Mouse (Mus musculus) NIH3T3 (cell line): Measurements from ENCODE around the gene Iqschfp.

Source experiments
- DNase-seq: peaks from one replicate; pipeline ENCODE4 v3.0.0-alpha.2; 2012; ENCODE audit warnings: low read depth

Iqschfp gene

DNA sequence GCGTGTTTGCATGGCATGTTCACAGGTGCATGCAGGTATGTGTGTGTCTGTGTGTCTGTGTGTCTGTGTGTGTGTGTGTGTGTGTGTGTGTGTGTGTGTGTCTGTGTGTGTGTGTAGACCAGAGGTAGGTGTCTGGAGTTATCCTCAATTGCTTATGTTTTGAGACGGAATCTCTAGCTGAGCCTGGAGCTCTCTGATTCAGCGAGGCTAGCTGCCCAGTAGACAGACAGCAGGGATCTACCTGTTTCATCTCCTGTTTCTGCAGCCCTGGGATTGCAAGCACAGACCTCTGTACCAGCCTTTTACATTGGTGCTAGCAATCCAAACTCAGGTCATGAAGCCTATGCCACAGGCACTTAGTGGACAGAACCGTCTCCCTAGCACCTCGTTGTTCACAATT, 536.0 kb downstream of the Iqschfp start:
- DNase-seq, result no peak

DNA sequence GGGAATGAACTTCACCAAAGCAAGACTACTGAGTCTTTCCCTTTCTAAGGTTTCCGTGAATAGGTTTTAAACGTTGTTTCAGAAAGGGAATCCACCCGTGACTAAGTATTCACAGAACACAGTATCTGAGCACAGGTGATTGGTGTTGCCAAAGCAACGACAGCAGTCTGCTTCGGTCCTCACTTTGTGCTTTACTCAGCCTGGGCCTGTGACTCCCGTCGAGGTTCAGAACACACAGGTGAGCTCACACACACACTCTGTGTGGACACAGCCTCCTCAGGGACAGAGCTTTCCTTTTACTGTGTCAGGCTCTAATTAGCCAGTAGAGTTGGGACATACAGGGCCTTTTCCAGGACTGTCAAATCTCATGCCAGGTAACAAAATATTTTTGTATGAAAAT, 542.4 kb downstream of the Iqschfp start:
- DNase-seq, result no peak

DNA sequence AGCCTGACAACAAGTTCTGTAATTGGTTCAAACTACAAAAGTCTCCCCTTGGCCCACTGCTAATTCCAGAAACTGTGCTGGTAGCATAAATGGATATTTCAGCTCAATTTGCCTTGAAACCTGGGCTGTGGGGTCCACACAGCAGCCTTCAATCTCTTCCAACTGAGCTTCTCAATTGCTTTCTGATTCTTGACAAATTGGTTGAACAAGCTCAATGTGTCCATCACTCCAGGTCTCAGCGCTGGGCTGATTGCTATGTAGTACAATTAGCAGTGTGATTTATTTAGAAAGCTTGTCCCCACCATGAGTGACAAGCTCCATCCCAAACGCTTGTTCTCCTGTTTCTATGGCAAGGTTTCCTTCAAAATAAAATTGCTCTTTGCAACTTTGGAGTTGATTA, 542.9 kb downstream of the Iqschfp start:
- DNase-seq, result no peak

DNA sequence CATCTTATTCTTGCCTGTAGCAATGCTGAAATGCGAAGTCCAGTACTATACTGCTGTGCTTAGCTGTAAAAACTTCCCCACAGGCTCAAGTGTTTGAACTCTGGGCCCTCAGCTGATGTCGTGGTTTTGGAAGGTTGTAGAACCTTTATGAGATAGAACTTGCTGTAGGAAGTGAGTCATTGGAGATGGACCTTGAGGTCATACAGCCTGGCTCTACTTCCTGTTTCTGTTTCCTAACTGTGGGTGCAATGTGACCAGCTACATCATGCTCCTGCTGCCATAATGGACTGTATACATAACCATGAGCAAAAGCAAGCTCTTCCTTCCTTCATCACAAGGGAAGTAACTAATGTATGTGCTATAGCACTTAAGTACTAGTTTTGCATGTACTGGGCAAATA, 556.4 kb downstream of the Iqschfp start:
- no peak for DNase-seq

DNA sequence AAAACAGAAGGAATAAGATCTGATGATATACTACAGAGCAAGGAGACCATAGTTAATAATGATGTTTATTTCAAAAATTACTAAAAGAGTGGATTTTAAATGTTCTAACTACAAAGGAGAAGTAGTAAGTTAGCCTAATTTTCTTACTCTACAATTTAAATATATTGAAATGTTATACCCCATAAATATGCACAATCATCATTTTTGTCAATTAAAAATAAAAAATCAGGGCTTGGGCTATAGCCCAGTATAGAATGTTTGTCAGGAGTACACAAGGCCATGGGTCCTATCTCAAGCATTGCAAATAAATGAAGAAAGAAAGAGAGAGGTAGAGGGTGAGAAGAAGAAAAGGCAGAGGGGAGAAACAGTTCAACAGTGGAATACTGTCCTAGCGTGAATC, 559.6 kb downstream of the Iqschfp start:
- no peak for DNase-seq

DNA sequence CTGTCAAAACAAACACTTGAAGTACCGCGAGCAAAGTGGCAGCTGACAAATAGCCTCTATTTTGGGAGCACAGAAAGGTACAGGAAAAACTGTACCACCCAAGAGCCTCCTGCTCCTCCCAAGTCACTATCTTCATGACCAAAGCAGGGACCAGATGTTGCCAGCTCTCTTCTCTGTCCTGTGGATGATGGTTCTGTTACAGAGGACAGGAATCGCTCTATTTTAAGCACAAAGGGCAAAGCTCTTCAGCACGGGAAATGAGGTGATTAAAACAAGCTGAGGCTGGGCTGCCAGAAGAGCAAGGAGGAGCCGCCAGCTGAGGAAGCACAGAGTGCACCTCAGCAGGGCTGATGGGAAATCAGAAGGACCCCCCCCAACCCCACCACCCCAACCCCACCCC, 561.2 kb downstream of the Iqschfp start:
- no peak for DNase-seq

DNA sequence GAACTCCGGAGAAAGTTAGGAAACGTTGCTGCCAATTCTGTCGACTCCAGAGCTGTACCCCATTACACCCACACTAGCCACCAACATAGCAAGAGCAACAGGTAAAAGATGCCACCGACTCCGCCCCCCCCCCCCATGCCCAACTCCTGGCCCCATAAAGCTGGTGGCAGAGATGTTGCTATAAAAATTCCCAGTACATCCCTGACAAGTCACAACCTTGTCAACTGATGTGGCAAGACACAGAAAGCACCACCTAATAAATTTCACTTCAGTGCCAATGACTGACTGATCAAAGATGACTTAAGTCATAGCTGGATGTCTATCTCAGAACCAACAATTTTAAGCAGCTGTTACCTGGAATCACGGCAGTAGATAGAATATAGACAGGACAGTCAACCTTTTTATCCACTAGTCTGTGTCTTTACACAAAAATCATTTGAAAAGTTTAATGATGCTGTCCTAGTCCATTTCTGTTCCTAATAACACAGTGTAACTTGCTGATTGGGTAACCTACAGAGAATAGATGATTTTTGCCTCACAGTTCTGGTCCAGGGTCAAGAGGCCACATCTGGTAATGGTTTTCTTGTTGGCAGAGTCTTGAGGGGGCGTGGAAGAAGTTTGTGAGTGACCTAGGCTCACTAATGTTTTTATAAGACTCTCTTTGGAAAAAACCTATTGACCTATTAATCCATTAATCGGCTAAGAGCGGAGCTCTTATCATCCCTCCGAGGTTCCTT, 561.9 kb downstream of the Iqschfp start:
- peak; percentile 62 for DNase-seq

DNA sequence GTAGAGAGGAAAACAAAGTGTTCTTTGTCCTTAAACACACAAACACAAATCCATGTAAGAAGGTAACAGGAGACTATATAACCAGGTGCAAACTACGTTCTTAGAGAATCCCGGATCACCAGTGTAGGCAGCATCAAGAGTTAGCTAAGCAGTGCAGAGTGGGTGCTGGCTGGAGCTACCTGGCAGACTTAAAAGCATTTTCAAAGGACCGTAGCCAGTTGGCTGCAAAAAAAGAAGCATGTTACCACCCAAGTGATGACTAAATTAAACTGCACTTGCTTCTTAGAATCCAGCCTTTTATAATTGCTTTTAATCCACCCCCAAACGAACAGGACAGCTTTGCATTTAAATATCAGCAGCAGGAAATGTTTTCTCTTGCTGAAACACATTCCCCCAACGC, 574.6 kb downstream of the Iqschfp start:
- DNase-seq, result no peak

DNA sequence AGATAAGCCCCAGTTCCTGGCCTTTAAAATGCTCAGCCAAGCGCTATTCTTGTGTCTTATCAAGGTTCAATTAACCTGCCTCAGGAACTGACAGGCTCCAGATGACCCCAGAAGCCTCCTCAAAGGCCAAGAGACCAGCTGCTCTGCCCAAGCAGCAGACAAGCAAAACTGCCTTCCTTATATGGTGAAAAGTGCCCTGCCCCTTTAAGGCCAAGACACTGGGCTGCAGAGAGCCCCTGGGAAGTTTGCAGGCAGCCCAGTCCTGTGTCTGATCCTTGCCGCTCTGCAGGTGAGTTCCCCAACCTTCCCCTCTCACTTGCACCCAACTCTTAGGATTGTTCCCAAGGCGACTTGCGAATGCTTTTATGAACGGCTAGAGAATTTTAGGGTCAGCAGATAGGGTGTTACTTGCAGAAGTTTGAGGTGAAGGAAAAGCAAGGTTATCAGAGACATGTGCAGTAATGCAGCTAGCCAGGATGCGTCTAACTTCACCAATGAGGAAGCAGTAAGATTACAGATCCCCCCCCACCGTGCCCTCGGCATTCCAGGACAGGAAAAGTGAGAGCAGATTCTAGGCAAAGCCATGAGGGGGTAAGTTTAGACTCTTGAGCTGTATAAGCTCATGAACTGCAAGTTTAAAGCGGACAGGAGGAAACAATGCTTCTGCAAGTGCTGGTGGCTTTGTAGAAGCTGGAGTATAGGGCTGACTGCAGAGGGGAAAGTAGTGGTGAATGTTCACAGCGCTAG, 576.1 kb downstream of the Iqschfp start:
- no peak for DNase-seq

DNA sequence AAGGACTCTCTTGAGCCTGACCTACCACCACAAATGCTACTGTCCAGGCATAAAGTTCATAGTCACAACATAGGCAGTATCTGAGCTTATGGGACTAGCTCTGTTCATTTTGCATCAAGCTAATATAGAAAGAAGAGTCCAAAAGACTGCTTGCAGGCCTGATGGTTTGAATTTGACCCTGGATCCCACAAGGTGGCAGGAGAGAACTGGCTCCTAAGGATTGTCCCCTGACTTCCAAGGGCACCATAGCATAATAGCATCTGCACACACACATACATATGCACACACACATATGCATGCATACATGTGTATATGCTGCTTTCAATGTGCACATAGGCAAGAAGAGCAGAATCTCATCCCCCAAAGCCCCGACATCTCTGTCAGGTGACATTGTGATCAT, 577.6 kb downstream of the Iqschfp start:
- peak; percentile 41 for DNase-seq

DNA sequence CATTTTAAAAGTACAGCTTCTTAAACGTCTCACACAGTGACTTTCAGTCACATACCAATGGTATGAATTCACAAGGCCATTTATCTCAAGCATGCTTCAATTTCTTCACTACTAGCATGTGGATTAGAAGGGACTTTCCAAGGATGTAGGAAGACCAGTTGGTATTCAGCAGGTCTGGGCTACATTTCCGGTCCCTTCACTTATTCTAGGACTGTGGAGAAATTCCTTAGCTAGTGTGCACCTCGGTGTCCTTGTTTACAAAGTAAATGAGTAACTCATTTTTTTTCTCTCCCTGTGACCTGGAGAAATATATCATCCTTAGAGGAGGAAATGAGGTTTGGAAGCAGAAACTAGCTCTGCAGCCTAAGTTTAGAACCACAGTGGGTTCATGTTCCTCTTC, 578.0 kb downstream of the Iqschfp start:
- DNase-seq, result peak; percentile 27

DNA sequence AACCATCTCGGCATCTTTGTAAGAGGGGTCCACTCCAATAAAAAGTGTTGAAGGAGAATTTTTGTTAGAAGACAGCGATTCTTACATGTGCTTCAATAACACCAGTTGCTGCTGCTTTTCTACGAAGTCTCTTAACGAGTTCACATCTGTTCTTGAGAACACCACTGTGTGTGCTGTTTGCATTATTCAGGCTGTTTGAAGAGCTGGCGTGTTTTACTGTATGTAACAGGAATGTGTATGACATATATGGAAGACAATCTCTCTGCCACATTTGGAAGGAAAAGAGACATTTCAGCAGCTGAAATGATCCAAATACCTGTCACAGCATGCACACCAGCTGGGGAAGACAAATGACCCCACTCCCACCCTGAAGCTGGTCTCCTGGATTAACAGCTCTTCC, 578.6 kb downstream of the Iqschfp start:
- no peak for DNase-seq

DNA sequence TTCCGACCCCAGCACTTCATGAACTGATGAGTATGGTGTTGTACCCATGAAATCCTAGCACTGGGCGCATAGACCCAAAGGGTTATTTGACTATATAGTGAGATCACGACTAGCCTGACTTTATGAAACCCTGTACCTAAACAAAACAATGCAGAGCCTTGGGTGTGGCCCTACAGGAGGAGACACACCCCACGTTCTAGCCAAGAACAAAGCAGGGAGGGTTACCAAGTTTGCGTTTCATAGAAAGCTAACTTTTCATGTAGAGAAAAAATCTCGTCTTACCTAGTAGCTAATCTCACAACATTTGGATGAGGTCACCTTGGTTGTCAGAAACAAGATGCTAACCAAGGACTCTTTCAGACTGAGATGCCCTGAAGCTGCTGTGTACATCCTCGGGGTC, 584.3 kb downstream of the Iqschfp start:
- no peak for DNase-seq

DNA sequence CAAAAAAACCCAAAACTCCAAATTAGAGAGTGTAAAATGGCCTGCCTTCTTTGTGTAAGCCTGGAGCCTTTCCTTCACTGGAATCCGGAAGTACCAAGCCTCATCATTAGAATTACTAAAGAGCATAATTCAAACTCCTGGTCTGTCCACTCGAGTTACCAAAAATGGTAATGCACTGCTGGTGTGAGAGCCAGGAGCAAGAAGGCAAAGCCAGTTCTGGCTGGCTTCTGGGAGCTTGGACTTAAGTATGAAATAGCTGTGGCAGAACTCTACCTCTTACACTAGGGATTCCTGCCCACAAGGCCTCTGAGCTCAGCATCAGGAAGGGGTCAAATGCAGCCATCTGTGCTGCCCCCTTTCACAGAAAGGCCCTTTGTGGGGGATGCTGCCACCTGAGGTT, 585.4 kb downstream of the Iqschfp start:
- DNase-seq, result no peak

DNA sequence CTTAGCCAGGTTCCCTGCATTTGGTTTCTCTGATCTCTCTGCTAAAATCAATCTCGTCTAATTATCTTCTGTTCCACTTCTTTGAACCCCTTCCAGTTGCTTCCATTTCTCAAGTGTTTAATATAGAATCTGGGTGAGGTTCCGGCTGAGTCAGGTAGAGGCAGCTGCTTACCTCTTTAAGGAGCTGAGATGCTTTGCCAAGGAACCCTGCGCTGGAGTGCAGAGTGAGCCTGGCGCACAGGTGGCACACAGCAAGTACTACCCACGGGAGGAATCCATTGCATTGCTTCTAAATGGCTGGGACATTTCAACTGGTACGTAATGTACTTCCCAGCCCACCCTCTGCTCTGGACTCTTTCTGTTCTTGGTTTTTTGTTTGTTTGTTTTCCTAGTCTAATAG, 587.2 kb downstream of the Iqschfp start:
- DNase-seq, result no peak

DNA sequence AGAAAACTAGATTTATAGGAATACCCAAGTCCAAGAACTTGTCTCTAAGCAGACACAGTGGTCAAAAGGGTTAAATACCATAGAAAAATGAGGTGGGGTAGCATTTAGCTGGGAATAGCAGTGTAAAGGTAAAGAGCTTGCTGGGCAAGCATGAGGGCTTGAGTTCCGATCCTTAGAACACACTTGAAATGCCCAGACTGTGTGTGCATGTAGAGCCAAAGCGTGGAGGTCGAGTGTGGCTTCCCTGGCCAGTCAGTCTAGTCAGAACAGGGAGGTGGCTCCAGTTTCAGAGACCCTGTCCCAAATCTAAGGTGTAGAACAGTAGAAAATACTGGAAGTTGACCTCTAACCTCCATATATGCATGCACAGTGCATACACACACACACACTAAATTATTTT, 591.5 kb downstream of the Iqschfp start:
- no peak for DNase-seq

DNA sequence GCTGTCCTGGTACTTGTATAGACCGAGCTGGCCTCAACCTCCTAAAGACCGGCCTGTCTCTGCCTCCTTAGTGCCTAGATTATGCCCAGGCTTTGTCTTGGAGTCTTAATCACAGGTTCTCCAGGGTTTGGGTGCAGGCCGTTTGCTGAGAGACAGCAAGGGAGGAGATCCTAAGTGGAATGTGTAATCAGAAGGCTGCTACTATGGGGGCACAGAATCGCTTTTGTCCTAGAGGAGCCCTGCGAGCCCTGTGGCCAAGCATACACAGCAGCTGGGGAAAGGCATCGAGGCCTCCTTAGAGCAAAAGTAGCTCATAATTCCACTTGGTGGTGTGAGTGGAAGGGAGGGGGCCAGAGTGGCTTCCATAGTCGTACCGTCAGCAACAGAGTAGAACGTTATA, 592.0 kb downstream of the Iqschfp start:
- DNase-seq, result no peak

DNA sequence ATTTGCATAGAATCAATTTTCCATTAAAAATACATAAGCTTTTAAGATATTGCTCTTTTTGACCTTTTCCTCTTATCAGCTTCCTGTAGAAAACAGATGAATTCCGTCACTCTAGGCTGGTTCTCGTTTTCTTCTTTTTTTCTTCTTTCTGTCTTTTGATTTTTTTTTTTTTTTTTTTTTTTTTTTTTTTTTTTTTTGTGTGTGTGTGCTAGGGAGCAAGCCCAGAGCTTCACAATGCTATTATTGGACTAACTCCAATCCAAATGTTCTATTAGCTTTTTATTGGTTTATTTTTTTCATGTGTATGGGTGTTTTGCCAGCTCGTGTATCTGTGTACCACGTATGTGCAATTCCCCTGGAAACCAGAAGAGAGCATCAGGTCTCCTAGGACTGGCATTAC, 592.5 kb downstream of the Iqschfp start:
- DNase-seq, result no peak

DNA sequence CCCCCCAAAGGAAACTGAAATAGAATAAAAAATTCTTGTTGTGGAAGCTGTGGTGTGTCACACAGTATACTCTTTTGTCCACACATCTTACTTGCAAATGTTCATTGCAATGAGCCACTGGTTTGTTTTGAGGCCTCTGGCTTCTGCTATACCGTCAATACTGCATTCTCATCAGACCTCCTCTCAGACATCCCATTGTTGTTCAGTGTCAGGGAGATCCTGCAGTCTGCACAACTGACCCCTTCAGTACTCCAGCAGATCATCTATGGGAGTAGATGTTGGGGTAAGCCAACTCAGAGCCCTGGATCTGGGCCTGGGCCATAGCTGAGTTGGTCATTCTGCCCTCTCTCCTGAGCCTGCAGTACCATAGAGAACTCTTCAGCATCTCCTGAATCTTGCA, 595.6 kb downstream of the Iqschfp start:
- no peak for DNase-seq

DNA sequence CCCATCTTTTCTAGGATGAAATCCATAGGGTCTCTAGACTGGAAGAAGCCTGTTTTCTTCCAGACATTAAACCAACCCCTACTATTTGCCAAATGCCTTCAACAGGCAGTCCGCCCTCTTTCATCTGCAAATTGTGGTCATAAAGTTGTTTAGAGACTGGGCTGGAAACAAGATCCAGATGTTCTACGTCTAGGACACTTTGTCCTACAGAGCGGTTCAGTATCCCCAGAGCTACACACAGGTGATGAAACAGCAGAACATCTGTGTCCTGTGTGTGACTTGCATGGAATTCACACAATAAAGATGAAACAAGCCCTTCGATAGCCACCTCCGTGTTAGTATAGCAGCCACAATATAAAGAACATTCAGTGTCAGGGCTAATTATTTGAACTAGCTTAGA, 596.3 kb downstream of the Iqschfp start:
- DNase-seq, result no peak

DNA sequence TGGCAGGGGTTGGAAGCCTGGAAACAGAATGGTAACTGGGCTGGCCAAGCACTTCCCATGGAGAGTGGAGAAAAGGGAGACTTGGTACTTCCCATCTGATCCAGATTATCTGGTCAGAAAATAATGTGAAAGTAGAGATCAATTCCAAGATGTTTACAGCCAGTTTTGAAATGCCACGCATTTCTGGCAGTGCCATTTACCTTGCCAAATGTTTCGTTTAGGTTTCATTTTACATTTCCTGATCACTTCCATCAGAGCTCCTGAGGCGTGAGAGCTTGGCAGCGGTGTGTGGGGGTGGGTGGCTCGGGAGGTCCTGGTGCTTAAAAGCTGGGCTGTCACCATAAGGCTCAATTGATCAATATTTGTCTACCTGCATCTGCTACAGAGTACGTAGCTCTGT, 599.5 kb downstream of the Iqschfp start:
- DNase-seq, result no peak

DNA sequence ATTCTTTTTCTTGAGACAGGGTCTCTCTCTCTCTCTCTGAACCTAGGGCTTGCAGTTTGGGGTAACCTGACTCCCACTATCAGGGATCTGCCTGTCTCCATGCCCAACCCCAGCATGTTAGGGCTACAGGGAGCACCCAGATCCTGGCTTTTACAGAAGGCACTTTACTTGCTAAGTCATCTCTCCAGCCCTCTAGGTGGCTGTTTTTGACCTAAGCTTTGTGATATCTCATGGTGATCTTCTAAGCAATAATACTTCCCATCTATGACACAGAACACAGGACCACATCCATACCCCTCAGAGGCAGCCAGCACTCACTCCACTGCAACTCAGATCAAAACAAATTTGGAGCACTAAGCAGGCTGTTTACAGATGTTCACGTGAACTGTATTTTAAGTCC, 600.0 kb downstream of the Iqschfp start:
- DNase-seq, result no peak

DNA sequence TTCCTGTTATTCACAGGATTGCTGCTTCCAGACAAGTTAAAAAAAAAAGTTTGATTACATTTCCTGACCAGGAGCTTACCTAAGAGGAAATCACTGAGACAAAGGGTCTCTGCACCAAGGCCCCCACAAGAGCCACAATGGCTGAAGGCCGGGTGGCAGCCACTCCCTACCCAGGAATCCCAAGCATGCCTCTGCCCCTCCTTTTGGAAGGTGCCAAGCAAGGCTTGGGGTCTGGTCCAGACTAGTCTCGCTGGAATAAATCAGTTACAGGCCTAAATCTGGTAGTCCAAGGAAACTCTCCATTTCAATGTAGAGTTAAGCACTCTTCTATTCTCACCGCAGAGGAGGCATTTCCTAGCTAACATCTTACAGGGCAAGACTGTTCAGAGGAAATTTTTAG, 600.5 kb downstream of the Iqschfp start:
- DNase-seq, result peak; percentile 38

DNA sequence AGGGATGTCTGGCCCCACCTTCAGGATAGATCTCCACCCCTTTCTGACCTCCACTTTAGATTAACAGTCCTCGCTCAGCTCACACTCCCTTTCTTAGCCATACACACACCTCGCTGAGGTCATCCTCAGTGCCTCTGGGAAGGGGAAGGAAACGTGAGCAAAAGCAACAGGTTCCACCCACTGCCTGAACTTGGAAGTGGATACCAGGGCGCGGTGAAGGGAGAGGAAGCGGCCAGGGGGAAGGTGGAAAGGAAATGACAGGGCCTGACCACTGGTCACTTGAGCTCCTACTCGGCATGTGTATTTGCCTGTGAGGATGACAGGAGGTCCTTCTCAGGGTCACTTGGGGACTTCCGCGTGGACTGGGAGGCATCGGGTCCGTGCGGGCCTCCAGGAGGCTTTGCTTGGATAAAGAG, 601.1 kb downstream of the Iqschfp start:
- DNase-seq, result peak; percentile 69
